Mouse (Mus musculus): ENCODE measurements around the gene Phactr2. TPM values are rescaled to one million over a fixed set of nuclear protein-coding genes. Genes with fewer than 3 reads are reported as not detected.

The Phactr2 gene
- total and polyA plus RNA-seq, 3 experiments: 0.08 to 0.49 (median 0.31) TPM

DNA sequence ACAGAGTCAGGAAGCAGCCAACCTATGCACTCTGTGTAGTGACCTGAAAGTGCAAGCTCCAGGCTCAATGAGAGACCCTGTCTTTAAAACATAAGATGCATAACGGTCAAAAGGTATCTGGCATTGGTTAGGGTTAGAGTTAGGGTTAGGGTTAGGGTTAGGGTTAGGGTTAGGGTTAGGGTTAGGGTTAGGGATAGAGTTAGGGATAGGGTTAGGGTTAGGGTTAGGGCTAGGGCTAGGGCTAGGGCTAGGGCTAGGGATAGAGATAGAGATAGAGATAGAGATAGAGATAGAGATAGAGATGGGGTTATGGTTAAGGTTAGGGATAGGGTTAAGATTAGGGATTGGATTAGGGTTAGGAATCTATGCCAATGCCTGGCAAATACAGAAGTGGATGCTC lies 72.2 kb downstream of the Phactr2 start:
- Histone ChIP-seq H3K4me2 (ENCODE audit: insufficient read depth, low read depth, poor library complexity, severe bottlenecking) (no peak overlapping the region), H3K27me3 (replicated peaks) (no peaks in the 10 kb centered on the region), H3K9me3 (replicated peaks; ENCODE audit: low read length) (no peaks in the 10 kb centered on the region), H3K4me1 (ENCODE audit: control insufficient read depth in 1 of 2, insufficient read depth in 2 of 2) (no peaks in the 10 kb centered on the region), H3K79me2 (replicated peaks; ENCODE audit: control insufficient read depth, extremely low read depth, insufficient read depth, poor library complexity, severe bottlenecking) (no peaks in the 10 kb centered on the region), H3K9ac (ENCODE audit: insufficient read depth, low read depth) (no peak overlapping the region), H3K27ac (ENCODE audit: insufficient read depth, low read depth) (no peak overlapping the region), H3K36me3 (replicated peaks in 1 of 2; ENCODE audit: control insufficient read depth in 1 of 2, insufficient read depth in 1 of 2, low read length in 1 of 2) (no peaks in the 10 kb centered on the region), H3K4me3 (replicated peaks in 1 of 3; ENCODE audit: low read depth in 2 of 3, low read length in 2 of 3, poor library complexity in 1 of 3) (no peak overlapping the region)
- in situ Hi-C loops (cut with MboI; ENCODE audit: low pct_ligation_motif_present, low pct_unique_long_range_greater_than_20kb, low sequenced_read_pairs): no loop called here
- no peak for DNase-seq (ENCODE audit: extremely low read depth)
- dilution Hi-C loops (cut with MboI; ENCODE audit: extremely low pct_ligation_motif_present, extremely low pct_unique_long_range_greater_than_20kb, low sequenced_read_pairs): no loop called here
- TF ChIP-seq MAFK (IDR thresholded peaks at IDR 0.05; ENCODE audit: insufficient replicate concordance, low read length): no peak
- no peak for TF ChIP-seq KAT2A (IDR thresholded peaks at IDR 0.05; ENCODE audit: insufficient replicate concordance, low read length)
- TF ChIP-seq TCF12 (IDR thresholded peaks at IDR 0.05; ENCODE audit: low read depth, low read length): no peak
- no peak for TF ChIP-seq MXI1 (IDR thresholded peaks at IDR 0.05; ENCODE audit: low read depth, low read length)
- TF ChIP-seq RAD21 (IDR thresholded peaks at IDR 0.05; ENCODE audit: low read depth, low read length): no peak
- no peak for TF ChIP-seq ELF1 (IDR thresholded peaks at IDR 0.05; ENCODE audit: low read depth, low read length)
- no peak for TF ChIP-seq GABPA (IDR thresholded peaks at IDR 0.05; ENCODE audit: insufficient replicate concordance, low read depth, low read length)
- TF ChIP-seq POLR2AphosphoS2 (IDR thresholded peaks at IDR 0.05; ENCODE audit: low read depth, low read length): no peak

- in situ Hi-C loops (cut with MboI; ENCODE audit: low pct_ligation_motif_present, low pct_unique_long_range_greater_than_20kb, low sequenced_read_pairs): no loop called here
- no peaks in the 10 kb centered on the region for H3K4me1 ChIP-seq (ENCODE audit: control insufficient read depth in 1 of 2, insufficient read depth in 2 of 2)
- H3K27me3 ChIP-seq (replicated peaks): no peaks in the 10 kb centered on the region
These were observed 78.5 kb downstream of the Phactr2 start for GRCm38 (mm10) chr10:13395753-13396152.

DNA sequence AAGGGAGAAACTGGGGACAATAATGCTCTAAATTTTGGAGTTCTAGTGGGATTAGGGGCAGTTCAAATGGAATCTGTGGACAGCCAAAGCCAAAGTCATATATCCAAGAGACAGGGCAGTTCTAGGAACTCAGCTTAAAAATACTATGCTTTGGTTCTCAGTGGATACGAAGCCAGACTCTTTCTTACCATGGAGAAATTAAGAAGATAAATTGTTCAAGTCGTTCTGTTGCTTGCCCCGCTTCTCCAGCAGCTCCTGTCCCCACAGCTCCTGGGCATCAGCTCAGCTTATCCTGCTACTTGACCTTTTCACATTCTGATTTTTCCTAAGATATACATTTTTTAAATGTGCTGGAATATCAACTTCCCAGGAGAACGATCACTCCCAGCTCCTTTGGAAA lies 80.2 kb downstream of the Phactr2 start:
- H3K79me2 ChIP-seq (replicated peaks; ENCODE audit: control insufficient read depth, extremely low read depth, insufficient read depth, poor library complexity, severe bottlenecking): no peaks in the 10 kb centered on the region
- TF ChIP-seq MAFK (IDR thresholded peaks at IDR 0.05; ENCODE audit: insufficient replicate concordance, low read length): no peak
- TF ChIP-seq BHLHE40 (IDR thresholded peaks at IDR 0.05; ENCODE audit: low read depth, low read length): no peak
- TF ChIP-seq HCFC1 (IDR thresholded peaks at IDR 0.05; ENCODE audit: low read depth, low read length): no peak
- no peak for TF ChIP-seq IRF4 (IDR thresholded peaks at IDR 0.05; ENCODE audit: low read depth, low read length)
- no peak for TF ChIP-seq GABPA (IDR thresholded peaks at IDR 0.05; ENCODE audit: insufficient replicate concordance, low read depth, low read length)
- H3K4me3 ChIP-seq (replicated peaks in 1 of 3; ENCODE audit: low read depth in 2 of 3, low read length in 2 of 3, poor library complexity in 1 of 3): no peak overlapping the region
- H3K9me3 ChIP-seq (replicated peaks; ENCODE audit: low read length): no peaks in the 10 kb centered on the region
- no peak for DNase-seq (ENCODE audit: extremely low read depth)
- in situ Hi-C loops (cut with MboI; ENCODE audit: low pct_ligation_motif_present, low pct_unique_long_range_greater_than_20kb, low sequenced_read_pairs) (no loop called here), dilution Hi-C loops (cut with MboI; ENCODE audit: extremely low pct_ligation_motif_present, extremely low pct_unique_long_range_greater_than_20kb, low sequenced_read_pairs) (no loop called here)
- no peaks in the 10 kb centered on the region for H3K4me1 ChIP-seq (ENCODE audit: control insufficient read depth in 1 of 2, insufficient read depth in 2 of 2)
- no peaks in the 10 kb centered on the region for H3K36me3 ChIP-seq (replicated peaks in 1 of 2; ENCODE audit: control insufficient read depth in 1 of 2, insufficient read depth in 1 of 2, low read length in 1 of 2)
- H3K27ac ChIP-seq (ENCODE audit: insufficient read depth, low read depth): no peak overlapping the region
- H3K27me3 ChIP-seq (replicated peaks): no peaks in the 10 kb centered on the region
- H3K4me2 ChIP-seq (ENCODE audit: insufficient read depth, low read depth, poor library complexity, severe bottlenecking): no peak overlapping the region
- H3K9ac ChIP-seq (ENCODE audit: insufficient read depth, low read depth): no peak overlapping the region

More at GRCm38 (mm10) chr10:13395753-13396152, 78.5 kb downstream of the Phactr2 start:
- TF ChIP-seq ELF1 (IDR thresholded peaks at IDR 0.05; ENCODE audit: low read depth, low read length) (no peak), MXI1 (IDR thresholded peaks at IDR 0.05; ENCODE audit: low read depth, low read length) (no peak), MAZ (IDR thresholded peaks at IDR 0.05; ENCODE audit: low read depth, low read length) (no peak), ETS1 (conservative IDR thresholded peaks at IDR 0.05; ENCODE audit: low read depth, low read length) (no peak), CHD2 (IDR thresholded peaks at IDR 0.05; ENCODE audit: low read length) (no peak), BHLHE40 (IDR thresholded peaks at IDR 0.05; ENCODE audit: low read depth, low read length) (no peak), IRF4 (IDR thresholded peaks at IDR 0.05; ENCODE audit: low read depth, low read length) (no peak), JUND (conservative IDR thresholded peaks at IDR 0.05; ENCODE audit: low read depth, low read length) (no peak), MAFK (IDR thresholded peaks at IDR 0.05; ENCODE audit: insufficient replicate concordance, low read length) (no peak)
- no peak for DNase-seq (ENCODE audit: extremely low read depth)
- no peaks in the 10 kb centered on the region for H3K79me2 ChIP-seq (replicated peaks; ENCODE audit: control insufficient read depth, extremely low read depth, insufficient read depth, poor library complexity, severe bottlenecking)
- H3K4me3 ChIP-seq (replicated peaks in 1 of 3; ENCODE audit: low read depth in 2 of 3, low read length in 2 of 3, poor library complexity in 1 of 3): no peak overlapping the region
- H3K9ac ChIP-seq (ENCODE audit: insufficient read depth, low read depth): no peak overlapping the region
- no peak overlapping the region for H3K27ac ChIP-seq (ENCODE audit: insufficient read depth, low read depth)
- H3K9me3 ChIP-seq (replicated peaks; ENCODE audit: low read length): no peaks in the 10 kb centered on the region
- no peaks in the 10 kb centered on the region for H3K36me3 ChIP-seq (replicated peaks in 1 of 2; ENCODE audit: control insufficient read depth in 1 of 2, insufficient read depth in 1 of 2, low read length in 1 of 2)
- no peak overlapping the region for H3K4me2 ChIP-seq (ENCODE audit: insufficient read depth, low read depth, poor library complexity, severe bottlenecking)
- dilution Hi-C loops (cut with MboI; ENCODE audit: extremely low pct_ligation_motif_present, extremely low pct_unique_long_range_greater_than_20kb, low sequenced_read_pairs): no loop called here
